Mouse (Mus musculus): ENCODE results near the gene H2afy. TPM values are rescaled to one million over a fixed set of nuclear protein-coding genes. Genes with fewer than 3 reads are reported as not detected.
"Not testable (repeated sequence)": the region's sequence is repeated elsewhere in the genome, so short reads cannot be mapped to it uniquely, and the experiment has no call there.

The H2afy gene
- polyA plus RNA-seq, 1 experiment from 2014 or later, result 244 TPM

- H3K27ac ChIP-seq (replicated peaks), result no peak overlapping the region
- no peak overlapping the region for H3K4me3 ChIP-seq (replicated peaks)
- H3K9ac ChIP-seq (replicated peaks), result no peak overlapping the region
- H3K9me3 ChIP-seq (replicated peaks), result no peaks in the 10 kb centered on the region
- no peak overlapping the region for H3K4me2 ChIP-seq
- H3K27me3 ChIP-seq (replicated peaks), result 0 out of 2 replicates have a peak, but pooled peaks cover 4% of the 10 kb centered on the region
- WGBS, result 32% methylated on average over 21 of the region's 21 CpGs
- ATAC-seq (ENCODE audit: low FRiP score), result no peak
- peaks cover 9% of the 10 kb centered on the region for H3K4me1 ChIP-seq
- H3K36me3 ChIP-seq, result no peaks in the 10 kb centered on the region
These were observed 70.0 kb downstream of the H2afy start for GRCm38 (mm10) chr13:56066152-56066551.

- Histone ChIP-seq H3K9ac (replicated peaks) (no peak overlapping the region), H3K4me3 (replicated peaks) (no peak overlapping the region), H3K4me2 (no peak overlapping the region), H3K4me1 (peaks cover 7% of the 10 kb centered on the region), H3K27me3 (replicated peaks) (no peaks in the 10 kb centered on the region), H3K27ac (replicated peaks) (no peak overlapping the region), H3K36me3 (no peaks in the 10 kb centered on the region), H3K9me3 (replicated peaks) (no peaks in the 10 kb centered on the region)
- WGBS, result 83% methylated on average over 8 of the region's 8 CpGs
- no peak for ATAC-seq (ENCODE audit: low FRiP score)
These were observed 78.4 kb downstream of the H2afy start for GRCm38 (mm10) chr13:56057761-56058160.

GRCm38 (mm10) chr13:56055720-56056119, 80.4 kb downstream of the H2afy start:
- Histone ChIP-seq H3K4me3 (replicated peaks) (no peak overlapping the region), H3K9me3 (replicated peaks) (no peaks in the 10 kb centered on the region), H3K9ac (replicated peaks) (no peak overlapping the region), H3K27ac (replicated peaks) (no peak overlapping the region), H3K4me2 (no peak overlapping the region), H3K4me1 (peaks cover 10% of the 10 kb centered on the region), H3K36me3 (no peaks in the 10 kb centered on the region), H3K27me3 (replicated peaks) (no peaks in the 10 kb centered on the region)
- WGBS, result 88% methylated on average over 5 of the region's 5 CpGs
- ATAC-seq (ENCODE audit: low FRiP score), result no peak

- Histone ChIP-seq H3K27me3 (replicated peaks) (no peaks in the 10 kb centered on the region), H3K4me1 (peaks cover 10% of the 10 kb centered on the region), H3K4me3 (replicated peaks) (no peak overlapping the region), H3K27ac (replicated peaks) (no peak overlapping the region), H3K9ac (replicated peaks) (no peak overlapping the region), H3K9me3 (replicated peaks) (no peaks in the 10 kb centered on the region), H3K4me2 (no peak overlapping the region), H3K36me3 (no peaks in the 10 kb centered on the region)
- ATAC-seq (ENCODE audit: low FRiP score), result no peak
- 49% methylated on average over 6 of the region's 6 CpGs for WGBS
These were observed 82.1 kb downstream of the H2afy start for GRCm38 (mm10) chr13:56054089-56054488.

GRCm38 (mm10) chr13:56052781-56053180, 83.4 kb downstream of the H2afy start:
- H3K4me3 ChIP-seq (replicated peaks), result no peak overlapping the region
- no peaks in the 10 kb centered on the region for H3K36me3 ChIP-seq
- no peaks in the 10 kb centered on the region for H3K9me3 ChIP-seq (replicated peaks)
- H3K27me3 ChIP-seq (replicated peaks), result no peaks in the 10 kb centered on the region
- H3K4me2 ChIP-seq, result no peak overlapping the region
- peaks cover 10% of the 10 kb centered on the region for H3K4me1 ChIP-seq
- no peak overlapping the region for H3K9ac ChIP-seq (replicated peaks)
- no peak for ATAC-seq (ENCODE audit: low FRiP score)
- 9% methylated on average over 10 of the region's 10 CpGs for WGBS
- no peak overlapping the region for H3K27ac ChIP-seq (replicated peaks)

GRCm38 (mm10) chr13:56050246-56050645, 85.9 kb downstream of the H2afy start:
- 25% methylated on average over 6 of the region's 6 CpGs for WGBS

GRCm38 (mm10) chr13:56042221-56042620, 93.9 kb downstream of the H2afy start:
- Histone ChIP-seq H3K36me3 (no peaks in the 10 kb centered on the region), H3K27ac (replicated peaks) (no peak overlapping the region), H3K27me3 (replicated peaks) (no peaks in the 10 kb centered on the region), H3K4me2 (no peak overlapping the region), H3K4me3 (replicated peaks) (no peak overlapping the region), H3K9me3 (replicated peaks) (no peaks in the 10 kb centered on the region), H3K4me1 (no peaks in the 10 kb centered on the region), H3K9ac (replicated peaks) (no peak overlapping the region)
- ATAC-seq (ENCODE audit: low FRiP score), result no peak
- 87% methylated on average over 3 of the region's 3 CpGs for WGBS

More at GRCm38 (mm10) chr13:56050246-56050645, 85.9 kb downstream of the H2afy start:
- Histone ChIP-seq H3K4me2 (no peak overlapping the region), H3K27ac (replicated peaks) (no peak overlapping the region), H3K4me1 (peaks cover 10% of the 10 kb centered on the region), H3K36me3 (no peaks in the 10 kb centered on the region), H3K9ac (replicated peaks) (no peak overlapping the region), H3K27me3 (replicated peaks) (no peaks in the 10 kb centered on the region), H3K4me3 (replicated peaks) (no peak overlapping the region), H3K9me3 (replicated peaks) (no peaks in the 10 kb centered on the region)
- ATAC-seq (ENCODE audit: low FRiP score), result no peak

GRCm38 (mm10) chr13:56040621-56041020, 95.5 kb downstream of the H2afy start:
- 68% methylated on average over 3 of the region's 3 CpGs for WGBS

GRCm38 (mm10) chr13:56039610-56040371, 96.4 kb downstream of the H2afy start:
- ATAC-seq (ENCODE audit: low FRiP score), result no peak
- Histone ChIP-seq H3K4me1 (no peaks in the 10 kb centered on the region), H3K27me3 (replicated peaks) (no peaks in the 10 kb centered on the region), H3K4me2 (no peak overlapping the region), H3K9me3 (replicated peaks) (no peaks in the 10 kb centered on the region), H3K27ac (replicated peaks) (no peak overlapping the region), H3K4me3 (replicated peaks) (no peak overlapping the region), H3K36me3 (no peaks in the 10 kb centered on the region), H3K9ac (replicated peaks) (no peak overlapping the region)
- WGBS, result 79% methylated on average over 10 of the region's 10 CpGs

More at GRCm38 (mm10) chr13:56040621-56041020, 95.5 kb downstream of the H2afy start:
- ATAC-seq (ENCODE audit: low FRiP score), result no peak
- H3K4me3 ChIP-seq (replicated peaks), result no peak overlapping the region
- no peak overlapping the region for H3K27ac ChIP-seq (replicated peaks)
- no peaks in the 10 kb centered on the region for H3K4me1 ChIP-seq
- H3K27me3 ChIP-seq (replicated peaks), result no peaks in the 10 kb centered on the region
- no peak overlapping the region for H3K4me2 ChIP-seq
- H3K9ac ChIP-seq (replicated peaks), result no peak overlapping the region
- H3K9me3 ChIP-seq (replicated peaks), result no peaks in the 10 kb centered on the region
- no peaks in the 10 kb centered on the region for H3K36me3 ChIP-seq

GRCm38 (mm10) chr13:56029006-56029405, 107.2 kb downstream of the H2afy start:
- no peaks in the 10 kb centered on the region for H3K9me3 ChIP-seq (replicated peaks)
- ATAC-seq (ENCODE audit: low FRiP score), result no peak
- 0 out of 2 replicates have a peak, but pooled peaks cover 3% of the 10 kb centered on the region for H3K4me1 ChIP-seq
- no peak overlapping the region for H3K27ac ChIP-seq (replicated peaks)
- H3K36me3 ChIP-seq, result no peaks in the 10 kb centered on the region
- H3K9ac ChIP-seq (replicated peaks), result no peak overlapping the region
- 88% methylated on average over 4 of the region's 4 CpGs for WGBS
- no peaks in the 10 kb centered on the region for H3K27me3 ChIP-seq (replicated peaks)
- H3K4me2 ChIP-seq, result no peak overlapping the region
- H3K4me3 ChIP-seq (replicated peaks), result no peak overlapping the region

GRCm38 (mm10) chr13:56027996-56028395, 108.2 kb downstream of the H2afy start:
- not testable (repeated sequence) for H3K9me3 ChIP-seq (replicated peaks); H3K4me2 ChIP-seq; H3K27me3 ChIP-seq (replicated peaks); H3K27ac ChIP-seq (replicated peaks); ATAC-seq (ENCODE audit: low FRiP score); H3K4me1 ChIP-seq; H3K9ac ChIP-seq (replicated peaks); H3K4me3 ChIP-seq (replicated peaks); H3K36me3 ChIP-seq
- WGBS, result 61% methylated on average over 5 of the region's 5 CpGs

- no peak overlapping the region for H3K27ac ChIP-seq (replicated peaks)
- no peak for ATAC-seq (ENCODE audit: low FRiP score)
- no peak overlapping the region for H3K4me3 ChIP-seq (replicated peaks)
- H3K9me3 ChIP-seq (replicated peaks), result no peaks in the 10 kb centered on the region
- no peak overlapping the region for H3K4me2 ChIP-seq
- no peaks in the 10 kb centered on the region for H3K36me3 ChIP-seq
- no peaks in the 10 kb centered on the region for H3K27me3 ChIP-seq (replicated peaks)
- H3K9ac ChIP-seq (replicated peaks), result no peak overlapping the region
- 81% methylated on average over 5 of the region's 5 CpGs for WGBS
- 0 out of 2 replicates have a peak, but pooled peaks cover 3% of the 10 kb centered on the region for H3K4me1 ChIP-seq
These were observed 109.5 kb downstream of the H2afy start for GRCm38 (mm10) chr13:56026623-56027022.

All from neural tube, embryonic 15.5 days (tissue).